Mouse (Mus musculus): ENCODE data around the gene Zmiz1. TPM values are rescaled to one million over a fixed set of nuclear protein-coding genes. Genes with fewer than 3 reads are reported as not detected.

Zmiz1 gene
- total RNA-seq, 2 experiments from 2014 or later, result 89.1 to 116 TPM

DNA sequence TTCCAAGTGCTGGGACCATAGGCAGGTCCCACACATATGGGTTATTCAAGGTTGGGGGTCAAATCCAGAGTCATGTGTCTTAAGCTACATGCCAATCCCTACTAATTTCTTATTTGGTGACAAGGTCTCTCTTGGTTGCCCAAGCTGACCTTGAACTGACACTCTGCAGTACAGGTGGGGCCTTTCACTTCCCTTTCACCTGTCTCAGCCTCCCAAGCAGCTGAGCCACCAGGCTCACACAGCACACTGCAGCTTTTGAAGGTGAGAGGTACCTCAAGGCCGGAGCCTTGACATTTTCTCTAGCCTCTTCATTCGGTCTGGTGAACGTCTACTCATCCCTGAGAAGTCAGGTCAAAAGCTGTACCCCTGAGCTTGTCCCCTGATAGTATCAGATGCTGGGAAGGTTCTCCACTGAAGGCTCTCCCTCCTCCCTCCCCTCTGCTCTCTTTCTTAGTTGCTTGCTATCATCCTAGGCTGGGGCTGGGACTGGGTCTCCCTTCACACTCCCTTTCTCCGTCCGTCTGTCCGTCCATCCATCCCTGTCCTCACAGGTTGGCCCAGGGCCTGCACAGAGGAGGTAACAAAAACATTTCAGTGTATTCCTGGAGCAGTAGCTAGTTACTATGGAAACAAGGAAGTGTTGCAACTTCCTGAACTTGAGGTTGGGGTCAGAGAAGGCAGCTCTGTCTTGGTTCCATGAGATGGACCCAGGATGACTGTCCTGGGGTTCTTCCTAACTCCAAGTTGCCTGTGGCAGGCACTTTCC lies 13.3 kb downstream of the Zmiz1 start:
- no peak for DNase-seq (ENCODE audit: low spot score in 2 of 2)

DNA sequence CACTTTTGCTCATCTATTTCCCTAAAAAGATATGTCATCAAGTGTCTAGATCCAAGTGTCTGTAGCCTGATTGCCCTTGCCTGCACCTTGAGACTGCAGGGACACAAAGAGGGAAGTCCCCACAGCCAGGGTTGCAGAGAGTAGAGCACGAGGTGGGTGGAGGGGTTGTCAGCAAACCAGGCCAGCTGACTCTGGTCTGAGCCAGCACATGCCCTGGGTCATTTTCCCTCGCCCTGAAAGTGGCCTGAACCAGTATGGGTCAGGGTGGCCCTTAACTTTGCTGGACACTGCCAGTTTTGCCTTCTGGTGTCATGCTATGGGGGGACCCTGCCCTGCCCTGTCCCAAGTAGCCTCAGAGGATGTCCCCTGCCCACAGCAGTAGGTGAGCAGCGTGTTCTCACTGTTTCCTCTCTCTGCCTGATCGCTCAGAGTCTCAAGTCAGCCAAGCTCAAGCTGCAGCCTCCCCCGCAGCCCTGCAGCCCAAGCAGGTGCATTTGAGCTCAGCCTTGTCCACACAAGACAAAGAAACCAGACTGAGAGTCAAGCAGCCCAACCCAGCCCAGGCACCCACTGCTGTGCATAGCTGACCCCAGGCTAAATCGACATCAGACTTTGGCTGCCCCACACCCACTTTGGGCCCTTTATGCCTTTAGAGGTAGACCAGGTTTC lies 14.1 kb downstream of the Zmiz1 start:
- DNase-seq (ENCODE audit: low spot score in 2 of 2), result no peak

GRCm38 (mm10) chr14:25474017-25474416 lies 15.0 kb downstream of the Zmiz1 start:
- DNase-seq (ENCODE audit: low spot score in 2 of 2), result no peak

GRCm38 (mm10) chr14:25474732-25475131 lies 15.7 kb downstream of the Zmiz1 start:
- no peak for DNase-seq (ENCODE audit: low spot score in 2 of 2)

- no peak for DNase-seq (ENCODE audit: low spot score in 2 of 2)
These were observed 17.1 kb downstream of the Zmiz1 start for GRCm38 (mm10) chr14:25476048-25476447.

- DNase-seq (ENCODE audit: low spot score in 2 of 2), result no peak
These were observed 17.5 kb downstream of the Zmiz1 start for GRCm38 (mm10) chr14:25476453-25476852.

GRCm38 (mm10) chr14:25477268-25477667 lies 18.3 kb downstream of the Zmiz1 start:
- no peak for DNase-seq (ENCODE audit: low spot score in 2 of 2)

GRCm38 (mm10) chr14:25478257-25478656 lies 19.3 kb downstream of the Zmiz1 start:
- no peak for DNase-seq (ENCODE audit: low spot score in 2 of 2)

DNA sequence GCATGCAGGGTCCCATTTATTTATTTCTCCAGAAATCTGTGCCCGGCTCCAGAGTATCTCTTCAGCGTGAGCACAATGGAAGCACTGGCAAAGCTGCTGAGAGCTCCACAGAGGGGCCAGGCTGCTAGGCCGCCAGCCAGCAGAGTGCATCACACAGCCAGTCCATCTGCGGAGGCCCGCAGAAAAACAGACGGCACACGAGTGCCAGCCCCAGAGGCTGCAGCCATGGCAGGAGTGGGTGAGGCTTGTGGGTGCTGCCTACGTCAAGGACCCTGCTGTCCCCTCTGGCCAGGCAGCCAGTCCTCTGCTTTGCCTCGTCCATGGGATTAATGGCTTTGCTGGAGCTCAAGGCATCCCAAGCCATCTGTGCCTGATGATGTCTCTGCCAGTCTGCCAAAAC lies 19.8 kb downstream of the Zmiz1 start:
- DNase-seq (ENCODE audit: low spot score in 2 of 2), result no peak

GRCm38 (mm10) chr14:25479841-25480252 lies 20.9 kb downstream of the Zmiz1 start:
- no peak for DNase-seq (ENCODE audit: low spot score in 2 of 2)

GRCm38 (mm10) chr14:25480443-25480842 lies 21.5 kb downstream of the Zmiz1 start:
- no peak for DNase-seq (ENCODE audit: low spot score in 2 of 2)

GRCm38 (mm10) chr14:25480916-25481666 lies 22.1 kb downstream of the Zmiz1 start:
- peak; percentile 68 for DNase-seq (ENCODE audit: low spot score in 2 of 2)

- no peak for DNase-seq (ENCODE audit: low spot score in 2 of 2)
These were observed 22.8 kb downstream of the Zmiz1 start for GRCm38 (mm10) chr14:25481667-25482331.

DNA sequence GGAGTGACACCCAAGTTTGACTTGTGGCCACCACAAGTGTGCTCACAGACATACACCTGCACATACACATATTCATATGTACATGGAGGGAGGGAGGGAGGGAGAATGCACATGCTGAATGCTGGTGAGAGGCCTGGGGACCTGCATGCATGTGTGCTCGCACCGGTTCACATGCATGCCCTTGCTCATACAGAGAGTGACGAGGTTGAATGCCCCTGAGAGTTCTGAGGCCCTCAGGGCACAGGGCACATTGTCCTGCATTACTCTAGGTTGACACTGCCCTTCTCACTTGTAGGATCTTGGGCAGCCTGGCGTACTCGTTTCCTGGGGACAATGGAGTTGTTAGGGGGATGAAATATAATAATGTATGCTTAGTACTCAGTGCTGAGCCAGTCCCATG lies 23.4 kb downstream of the Zmiz1 start:
- DNase-seq (ENCODE audit: low spot score in 2 of 2), result no peak

- no peak for DNase-seq (ENCODE audit: low spot score in 2 of 2)
These were observed 24.3 kb downstream of the Zmiz1 start for GRCm38 (mm10) chr14:25483285-25483684.

DNA sequence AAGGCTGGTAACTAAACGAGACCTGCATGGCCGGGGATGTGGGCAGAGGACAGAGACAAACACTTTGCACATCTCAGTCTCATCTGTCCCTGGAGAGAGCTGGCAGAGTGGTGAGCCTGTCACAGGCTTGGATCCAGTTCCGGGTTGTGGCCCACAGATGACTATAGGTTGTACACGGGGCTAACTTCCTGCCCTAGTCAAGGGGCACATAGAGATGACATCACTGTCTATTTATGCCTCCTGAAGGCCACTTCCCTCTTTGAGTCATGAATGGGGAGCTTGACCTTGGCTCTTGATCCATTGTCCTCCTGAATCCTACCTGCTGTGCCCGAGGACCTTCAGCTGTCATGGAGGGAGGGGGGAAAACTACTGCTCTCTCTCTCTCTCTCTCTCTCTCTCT lies 25.1 kb downstream of the Zmiz1 start:
- no peak for DNase-seq (ENCODE audit: low spot score in 2 of 2)

- no peak for DNase-seq (ENCODE audit: low spot score in 2 of 2)
These were observed 27.2 kb downstream of the Zmiz1 start for GRCm38 (mm10) chr14:25486220-25486619.

DNA sequence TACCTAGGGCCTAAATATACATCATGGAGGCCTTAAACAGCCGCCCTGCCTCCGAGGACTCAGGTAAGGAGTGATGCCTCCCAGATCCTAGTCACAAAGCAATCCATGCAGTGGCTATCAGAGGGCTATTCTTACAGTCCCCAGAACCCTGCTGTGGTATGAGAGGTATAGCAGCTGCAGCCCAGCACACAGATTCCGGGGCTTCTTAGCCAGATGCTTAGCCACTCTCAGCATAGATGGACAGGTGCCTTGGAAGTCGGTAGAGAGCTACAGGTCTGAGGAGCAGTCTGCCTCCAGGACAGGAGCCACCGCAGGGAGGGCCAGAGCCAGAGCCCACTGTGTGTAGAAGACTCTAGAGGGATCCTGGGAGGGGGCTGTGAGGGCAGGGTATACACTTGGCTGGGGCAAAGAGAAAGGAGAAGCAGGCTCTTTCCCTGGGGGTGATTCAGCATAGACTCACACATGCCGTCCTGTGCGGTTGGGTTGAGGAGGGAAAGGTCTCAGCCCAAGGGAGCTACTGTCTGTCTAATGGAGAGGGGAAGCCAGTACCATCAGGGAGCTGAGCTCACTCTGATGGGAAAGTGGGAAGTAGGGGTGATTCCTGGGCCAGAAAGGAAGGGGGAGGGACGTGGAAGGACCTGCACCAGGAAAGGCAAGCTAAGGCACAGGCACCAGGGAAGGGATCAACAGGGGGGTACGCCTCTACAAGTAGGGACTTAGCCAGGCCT lies 27.9 kb downstream of the Zmiz1 start:
- DNase-seq (ENCODE audit: low spot score in 2 of 2), result no peak

GRCm38 (mm10) chr14:25487470-25487955 lies 28.5 kb downstream of the Zmiz1 start:
- no peak for DNase-seq (ENCODE audit: low spot score in 2 of 2)

GRCm38 (mm10) chr14:25488097-25488613 lies 29.2 kb downstream of the Zmiz1 start:
- DNase-seq (ENCODE audit: low spot score in 2 of 2), result no peak
